Mouse (Mus musculus): ENCODE data around the gene Hsf4.

- TF ChIP-seq CTCF (IDR thresholded peaks at IDR 0.05) = no peak
- TF ChIP-seq POLR2A (IDR thresholded peaks at IDR 0.05; ENCODE audit: insufficient read depth, low read depth, low read length) = no peak
- 0 out of 2 replicates have a peak, but pooled peaks have one; percentile 6 for TF ChIP-seq EP300 (IDR thresholded peaks at IDR 0.05; ENCODE audit: insufficient read depth, low read depth, low read length)
These were observed 43.4 kb downstream of the Hsf4 start for GRCm38 (mm10) chr8:105312891-105313481.
